Mouse (Mus musculus) cerebellum, adult 2 months (tissue): ENCODE results near the gene Krt71.

ENCODE experiments used
- CTCF ChIP-seq: fragments of 200-500 bp; IDR thresholded peaks from 2 replicates; pipeline ENCODE4 v1.5.1; 2011; ENCODE audit warnings: low read depth, mild to moderate bottlenecking, control low read depth, low read length, moderate library complexity, borderline replicate concordance; ENCODE audit not compliant: insufficient read depth
- POLR2A ChIP-seq: fragments of 200-500 bp; IDR thresholded peaks from 2 replicates; pipeline ENCODE4 v1.6.1; 2011; ENCODE audit warnings: low read length, control low read depth, borderline replicate concordance; ENCODE audit not compliant: insufficient read depth

GRCm38 (mm10) chr15:101730653-101731052 lies 12.3 kb downstream of the Krt71 start:
- TF ChIP-seq CTCF (no peak), POLR2A (no peak)
